ENCODE assay signal across 9 mouse cellular contexts in the genomic region with DNA sequence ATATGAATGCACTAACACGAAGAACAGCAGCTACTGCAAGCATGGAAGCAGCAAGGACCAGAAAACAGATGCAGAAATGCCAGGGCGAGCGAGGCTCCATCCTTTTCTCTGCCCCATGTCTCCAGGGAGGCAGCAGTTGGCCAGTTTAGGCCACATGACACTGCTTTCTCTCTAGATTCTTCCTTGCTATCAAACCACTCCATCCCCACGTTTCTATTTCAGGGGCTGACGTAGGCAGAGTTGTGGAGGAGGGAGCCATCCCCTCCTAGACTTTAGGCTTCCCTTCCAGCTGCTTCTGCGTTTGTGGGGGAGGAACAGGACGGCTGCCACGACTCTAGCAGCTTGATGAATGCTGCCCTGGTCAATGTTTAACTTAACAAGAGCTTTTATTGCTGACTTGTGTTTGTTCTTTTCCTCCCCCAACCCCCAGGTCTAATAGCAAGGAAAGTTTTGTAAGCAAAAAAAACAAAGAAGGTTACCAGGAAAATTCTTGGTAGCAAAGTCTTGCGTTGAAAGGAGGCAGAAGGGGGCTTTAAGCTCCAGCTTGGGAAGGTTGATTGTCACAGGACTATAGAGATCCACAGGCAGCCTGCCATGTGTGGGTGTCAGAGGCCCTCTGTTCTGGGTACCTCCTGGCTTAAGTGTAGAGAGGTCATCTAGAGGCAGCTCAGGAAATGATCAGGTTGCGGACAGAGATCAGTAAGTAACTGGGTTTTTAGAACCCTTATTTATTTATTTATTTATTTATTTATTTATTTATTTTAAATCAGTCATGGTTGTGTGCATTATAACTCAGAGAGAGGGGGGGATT.
A peak's percentile ranks its signal among the peaks of the same experiment; 100 is the strongest.
DNase-seq lines count a peak whose midpoint lies in the region; ATAC-seq and TF ChIP-seq lines count a peak whose summit lies in the region.
"Had no signal": no experiment of that assay in that cellular context is flagged by ENCODE, and none has a peak within 500 bp of the region (broad histone marks: within the 10 kb centered on the region; RNA-seq: fewer than 3 reads in every experiment).

No protein-coding gene starts in this region.

- TF ChIP-seq POLR2A in small intestine, adult 2 months (IDR thresholded peaks at IDR 0.05; ENCODE audit: low read depth, low read length), result no peak

- no peak for TF ChIP-seq CTCF in small intestine, adult 2 months (IDR thresholded peaks at IDR 0.05; ENCODE audit: extremely low read depth, insufficient read length, insufficient replicate concordance, low read depth, low read length)

- no peak overlapping the region for H3K4me2 ChIP-seq in forebrain, embryonic 15.5 days (replicated peaks)
- no peak overlapping the region for H3K4me2 ChIP-seq in forebrain, embryonic 12.5 days
- H3K4me2 ChIP-seq in intestine, embryonic 16.5 days (ENCODE audit: low read depth, low read length), result peak overlapping the region; percentile 46

- intact Hi-C loops in gastrocnemius, postnatal 36 days (cut with DNase I), result no loop called here

- peaks cover 13% of the 10 kb centered on the region for H3K4me1 ChIP-seq in forebrain, embryonic 15.5 days
- peaks cover 23% of the 10 kb centered on the region for H3K4me1 ChIP-seq in forebrain, embryonic 12.5 days
- peaks cover 30% of the 10 kb centered on the region for H3K4me1 ChIP-seq in intestine, embryonic 16.5 days (ENCODE audit: control insufficient read depth, insufficient read depth, low read length)
- H3K4me1 ChIP-seq in small intestine, adult 2 months (ENCODE audit: control insufficient read depth, insufficient read depth, insufficient read length, low read length), result peaks cover 17% of the 10 kb centered on the region

- H3K27me3 ChIP-seq in forebrain, embryonic 15.5 days, result no peaks in the 10 kb centered on the region
- no peaks in the 10 kb centered on the region for H3K27me3 ChIP-seq in forebrain, embryonic 12.5 days
- H3K27me3 ChIP-seq in intestine, embryonic 16.5 days (replicated peaks; ENCODE audit: control insufficient read depth, insufficient read depth, low read length), result no peaks in the 10 kb centered on the region
- no peaks in the 10 kb centered on the region for H3K27me3 ChIP-seq in small intestine, adult 2 months (ENCODE audit: control insufficient read depth, insufficient read depth, low read length)

- H3K27ac ChIP-seq in forebrain, embryonic 15.5 days (replicated peaks), result peak overlapping the region; percentile 3
- no peak overlapping the region for H3K27ac ChIP-seq in forebrain, embryonic 12.5 days
- peak overlapping the region; percentile 93 for H3K27ac ChIP-seq in intestine, embryonic 16.5 days (ENCODE audit: low read length)
- peak overlapping the region; percentile 74 for H3K27ac ChIP-seq in small intestine, adult 2 months (ENCODE audit: insufficient read depth, low read depth, low read length)

- no peaks in the 10 kb centered on the region for H3K9me3 ChIP-seq in forebrain, embryonic 15.5 days
- no peaks in the 10 kb centered on the region for H3K9me3 ChIP-seq in forebrain, embryonic 12.5 days
- no peaks in the 10 kb centered on the region for H3K9me3 ChIP-seq in intestine, embryonic 16.5 days (ENCODE audit: control insufficient read depth, low read length)

- ATAC-seq in forebrain, embryonic 15.5 days (replicated peaks), result no peak
- ATAC-seq in forebrain, embryonic 12.5 days (ENCODE audit: low FRiP score), result no peak
- ATAC-seq in intestine, embryonic 16.5 days, result peak; percentile 92
- no peak for ATAC-seq in erythroid progenitor cell, adult 5-6 weeks (replicated peaks; ENCODE audit: low FRiP score, poor library complexity, severe bottlenecking)

- no peaks in the 10 kb centered on the region for H3K36me3 ChIP-seq in forebrain, embryonic 15.5 days
- H3K36me3 ChIP-seq in forebrain, embryonic 12.5 days (replicated peaks), result no peaks in the 10 kb centered on the region
- no peaks in the 10 kb centered on the region for H3K36me3 ChIP-seq in intestine, embryonic 16.5 days (ENCODE audit: control insufficient read depth, insufficient read depth, low read length)
- H3K36me3 ChIP-seq in small intestine, adult 2 months (ENCODE audit: control insufficient read depth, insufficient read depth, low read length), result no peaks in the 10 kb centered on the region

- DNase-seq in gastrocnemius, postnatal 36 days, result peak; percentile 15 to 20
- peak; percentile 82 to 88 for DNase-seq in left cerebral cortex, adult 9 months (ENCODE audit: low spot score in 2 of 2)
- peak; percentile 79 for DNase-seq in lung, postnatal 25 days (ENCODE audit: low spot score)

- WGBS in forebrain, embryonic 15.5 days, result 40% methylated on average over 10 of the region's 10 CpGs
- 42% methylated on average over 10 of the region's 10 CpGs for WGBS in forebrain, embryonic 12.5 days
- 10% methylated on average over 10 of the region's 10 CpGs for WGBS in intestine, embryonic 16.5 days
- WGBS in small intestine, adult 2 months, result 16% methylated on average over 10 of the region's 10 CpGs

- no peak overlapping the region for H3K9ac ChIP-seq in forebrain, embryonic 15.5 days (replicated peaks)
- no peak overlapping the region for H3K9ac ChIP-seq in forebrain, embryonic 12.5 days
- H3K9ac ChIP-seq in intestine, embryonic 16.5 days (ENCODE audit: low read depth, low read length), result peak overlapping the region; percentile 44

- no peak overlapping the region for H3K4me3 ChIP-seq in forebrain, embryonic 15.5 days
- H3K4me3 ChIP-seq in forebrain, embryonic 12.5 days (replicated peaks), result no peak overlapping the region
- peak overlapping the region; percentile 15; the same call in 1 of the 2 replicates for H3K4me3 ChIP-seq in intestine, embryonic 16.5 days (ENCODE audit: low read length)
- H3K4me3 ChIP-seq in small intestine, adult 2 months (ENCODE audit: low read depth, low read length), result no peak overlapping the region
- H3K4me3 ChIP-seq: erythroblast, embryonic 14.5 days had no signal

Comparison
In these comparisons a context has a peak if more than half of its experiments do, and no peak if none do; other contexts are left out.
1. DNase-seq: peak in every context shown above with its lines; median percentile 85 in left cerebral cortex, adult 9 months; 79 in lung, postnatal 25 days; 18 in gastrocnemius, postnatal 36 days.